Mouse (Mus musculus) cortical plate, adult 2 months (tissue): ENCODE results near the gene Kif21b. TPM values are rescaled to one million over a fixed set of nuclear protein-coding genes. Genes with fewer than 3 reads are reported as not detected.

Experiments used
- H3K27ac ChIP-seq: fragments of 200-500 bp; 2 replicates; pipeline ENCODE4 v1.5.1; 2012; ENCODE audit warnings: low read length, control low read depth, inconsistent platforms; ENCODE audit not compliant: insufficient read depth
- H3K4me1 ChIP-seq: fragments of 200-500 bp; 2 replicates; pipeline ENCODE4 v1.6.1; 2011; ENCODE audit warnings: low read length; ENCODE audit not compliant: control insufficient read depth, insufficient read depth
- H3K4me3 ChIP-seq: fragments of 200-500 bp; 2 replicates; pipeline ENCODE4 v1.5.1; 2011; ENCODE audit warnings: mild to moderate bottlenecking, low read length, control low read depth; ENCODE audit not compliant: insufficient read depth
- CTCF ChIP-seq: fragments of 200-500 bp; IDR thresholded peaks from 2 replicates; pipeline ENCODE4 v1.5.1; 2011; ENCODE audit warnings: mild to moderate bottlenecking, control low read depth, low read length; ENCODE audit not compliant: insufficient read depth; ENCODE audit errors: extremely low read depth
- POLR2A ChIP-seq: fragments of 200-500 bp; IDR thresholded peaks from 2 replicates; pipeline ENCODE4 v1.6.1; 2011; ENCODE audit warnings: mild to moderate bottlenecking, low read length, control low read depth; ENCODE audit not compliant: insufficient read depth; ENCODE audit errors: extremely low read depth
- polyA plus RNA-seq: library from polyadenylated mRNA; depleted of rRNA; stranded (reverse); fragments of >200 nt; gene quantifications from 2 replicates; pipeline ENCODE4 v1.2.3, GENCODE M21; 2012

Gene Kif21b
- polyA plus RNA-seq, 1 experiment: 42.5 TPM

- no peak for TF ChIP-seq POLR2A
- TF ChIP-seq CTCF: no peak
- peaks cover 11% of the 10 kb centered on the region for H3K4me1 ChIP-seq
- no peak overlapping the region for H3K27ac ChIP-seq
- H3K4me3 ChIP-seq: no peak overlapping the region
These were observed 18.5 kb downstream of the Kif21b start for GRCm38 (mm10) chr1:136149702-136150101.

GRCm38 (mm10) chr1:136151371-136151770 lies 20.2 kb downstream of the Kif21b start:
- H3K27ac ChIP-seq: no peak overlapping the region
- TF ChIP-seq POLR2A (no peak), CTCF (no peak)
- H3K4me3 ChIP-seq: no peak overlapping the region
- peaks cover 11% of the 10 kb centered on the region for H3K4me1 ChIP-seq

GRCm38 (mm10) chr1:136156304-136156703 lies 25.1 kb downstream of the Kif21b start:
- Histone ChIP-seq H3K4me1 (peaks cover 9% of the 10 kb centered on the region), H3K27ac (no peak overlapping the region), H3K4me3 (no peak overlapping the region)
- TF ChIP-seq POLR2A (no peak), CTCF (no peak)

GRCm38 (mm10) chr1:136156951-136157350 lies 25.8 kb downstream of the Kif21b start:
- Histone ChIP-seq H3K4me3 (no peak overlapping the region), H3K27ac (no peak overlapping the region), H3K4me1 (peaks cover 6% of the 10 kb centered on the region)
- TF ChIP-seq CTCF (no peak), POLR2A (no peak)

- H3K27ac ChIP-seq: no peak overlapping the region
- TF ChIP-seq POLR2A (no peak), CTCF (no peak)
- H3K4me3 ChIP-seq: no peak overlapping the region
These were observed 28.6 kb downstream of the Kif21b start for GRCm38 (mm10) chr1:136159830-136160229.

GRCm38 (mm10) chr1:136160297-136160696 lies 29.1 kb downstream of the Kif21b start:
- Histone ChIP-seq H3K4me3 (no peak overlapping the region), H3K4me1 (peaks cover 2% of the 10 kb centered on the region; the same call in 1 of the 2 replicates), H3K27ac (no peak overlapping the region)
- TF ChIP-seq CTCF (no peak), POLR2A (no peak)

More at GRCm38 (mm10) chr1:136159830-136160229, 28.6 kb downstream of the Kif21b start:
- peaks cover 2% of the 10 kb centered on the region; the same call in 1 of the 2 replicates for H3K4me1 ChIP-seq

GRCm38 (mm10) chr1:136160930-136161329 lies 29.7 kb downstream of the Kif21b start:
- H3K4me1 ChIP-seq: peaks cover 2% of the 10 kb centered on the region; the same call in 1 of the 2 replicates
- TF ChIP-seq CTCF: no peak
- no peak for TF ChIP-seq POLR2A
- H3K4me3 ChIP-seq: no peak overlapping the region
- H3K27ac ChIP-seq: no peak overlapping the region

- peaks cover 2% of the 10 kb centered on the region; the same call in 1 of the 2 replicates for H3K4me1 ChIP-seq
- H3K4me3 ChIP-seq: no peak overlapping the region
- TF ChIP-seq CTCF (no peak), POLR2A (no peak)
These were observed 30.2 kb downstream of the Kif21b start for GRCm38 (mm10) chr1:136161333-136161921.

GRCm38 (mm10) chr1:136165436-136165835 lies 34.2 kb downstream of the Kif21b start:
- Histone ChIP-seq H3K4me1 (peaks cover 2% of the 10 kb centered on the region), H3K27ac (no peak overlapping the region), H3K4me3 (no peak overlapping the region)
- TF ChIP-seq POLR2A (no peak), CTCF (no peak)

More at GRCm38 (mm10) chr1:136161333-136161921, 30.2 kb downstream of the Kif21b start:
- no peak overlapping the region for H3K27ac ChIP-seq

- no peak overlapping the region for H3K4me3 ChIP-seq
- no peak for TF ChIP-seq POLR2A
- TF ChIP-seq CTCF: peak; percentile 66
- peaks cover 2% of the 10 kb centered on the region for H3K4me1 ChIP-seq
- H3K27ac ChIP-seq: no peak overlapping the region
These were observed 36.5 kb downstream of the Kif21b start for GRCm38 (mm10) chr1:136167657-136168056.
